12 mouse cellular contexts compared by ENCODE assay signal in genomic region chr3:130996786-130997185, GRCm38 (mm10).
"Had no signal": no experiment of that assay in that cellular context is flagged by ENCODE, and none has a peak within 500 bp of the region (broad histone marks: within the 10 kb centered on the region; RNA-seq: fewer than 3 reads in every experiment).

No protein-coding gene starts in this region.

- H3K36me3 ChIP-seq: kidney, embryonic 15.5 days; limb, embryonic 10.5 days; midbrain, embryonic 10.5 days had no signal

- H3K4me2 ChIP-seq: kidney, embryonic 15.5 days; liver, embryonic 11.5 days; lung, embryonic 14.5 days had no signal

- DNase-seq: kidney, adult 11 months; kidney, postnatal 14 days; lung, embryonic 14.5 days; lung, postnatal 10 days; lung, postnatal 4 days had no signal

- ATAC-seq: midbrain, embryonic 16.5 days had no signal

- H3K4me3 ChIP-seq: kidney, embryonic 15.5 days; left cerebral cortex, adult 2 months; limb, embryonic 10.5 days; midbrain, embryonic 10.5 days had no signal

- H3K9ac ChIP-seq: kidney, embryonic 15.5 days; lung, embryonic 14.5 days had no signal

- H3K27ac ChIP-seq: kidney, embryonic 15.5 days; left cerebral cortex, adult 2 months; limb, embryonic 10.5 days; midbrain, embryonic 10.5 days; stomach, postnatal 0 days had no signal

- H3K9me3 ChIP-seq: kidney, embryonic 15.5 days; limb, embryonic 10.5 days; midbrain, embryonic 10.5 days had no signal
